Mouse (Mus musculus) right cerebral cortex, adult 18-20 months (tissue): ENCODE results near the gene Mroh2a.

Experiments used
- DNase-seq: peaks from one replicate; pipeline ENCODE4 v3.0.0; 2022; ENCODE audit warnings: mixed read lengths

Mroh2a gene

DNA sequence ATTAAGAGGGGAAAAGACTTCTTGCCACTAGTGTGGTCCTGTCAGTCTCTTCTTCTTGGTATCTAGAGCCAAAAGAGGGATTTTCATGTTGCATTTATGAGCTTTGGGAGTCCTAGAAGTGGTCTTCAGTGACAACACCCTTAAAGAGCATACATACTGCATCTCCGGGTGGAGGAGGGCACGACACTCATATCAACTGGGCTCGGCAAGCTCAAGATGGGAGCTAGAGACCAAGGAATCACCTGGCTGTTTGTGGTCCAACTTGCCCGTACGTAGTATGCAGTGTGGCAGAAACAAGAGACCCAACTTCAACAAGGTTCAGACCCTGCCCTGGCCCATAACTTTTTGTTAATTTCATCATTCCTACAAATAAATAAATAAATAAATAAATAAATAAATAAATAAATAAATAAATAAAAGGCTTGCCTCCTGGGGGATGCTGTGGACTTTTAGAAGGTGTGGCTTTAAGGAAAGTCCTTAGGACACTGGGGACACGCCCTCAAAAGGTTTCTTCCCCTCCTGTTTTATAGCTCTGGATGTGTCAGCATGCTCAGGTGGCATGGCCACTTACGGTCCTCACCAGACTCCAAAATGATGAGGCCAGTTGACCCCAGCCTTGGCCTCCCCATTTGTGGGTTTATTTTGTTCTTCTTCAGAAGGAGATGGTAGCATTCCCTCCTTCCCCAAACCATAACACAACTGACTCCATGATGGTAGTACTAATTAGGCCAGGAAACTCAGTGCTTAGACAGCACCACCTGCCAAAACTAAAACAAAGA, 70.9 kb downstream of the Mroh2a start:
- no peak for DNase-seq

GRCm38 (mm10) chr1:88298686-88299528, 72.1 kb downstream of the Mroh2a start:
- DNase-seq: no peak

DNA sequence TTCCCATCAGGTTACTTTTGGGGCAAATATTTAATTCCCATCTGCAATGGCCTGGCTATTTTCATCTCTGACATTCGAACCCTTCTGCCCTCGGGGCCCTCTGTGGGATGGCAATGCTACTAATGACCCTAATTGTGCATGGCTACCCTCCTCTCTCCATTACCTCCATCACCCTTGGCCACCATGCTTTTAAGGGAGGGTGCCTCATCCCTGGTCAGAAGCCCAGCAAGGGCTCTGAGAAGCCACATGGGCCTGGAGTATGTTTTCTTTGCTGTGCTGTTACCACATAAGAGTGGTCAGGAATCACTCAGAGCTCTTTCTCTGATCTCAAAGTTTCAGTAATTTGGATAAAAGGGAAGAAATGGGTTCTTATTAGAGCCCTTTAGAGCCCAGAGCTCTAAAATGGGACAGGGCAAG, 72.8 kb downstream of the Mroh2a start:
- DNase-seq: no peak

- no peak for DNase-seq
These were observed 73.7 kb downstream of the Mroh2a start for GRCm38 (mm10) chr1:88300301-88301050.

DNA sequence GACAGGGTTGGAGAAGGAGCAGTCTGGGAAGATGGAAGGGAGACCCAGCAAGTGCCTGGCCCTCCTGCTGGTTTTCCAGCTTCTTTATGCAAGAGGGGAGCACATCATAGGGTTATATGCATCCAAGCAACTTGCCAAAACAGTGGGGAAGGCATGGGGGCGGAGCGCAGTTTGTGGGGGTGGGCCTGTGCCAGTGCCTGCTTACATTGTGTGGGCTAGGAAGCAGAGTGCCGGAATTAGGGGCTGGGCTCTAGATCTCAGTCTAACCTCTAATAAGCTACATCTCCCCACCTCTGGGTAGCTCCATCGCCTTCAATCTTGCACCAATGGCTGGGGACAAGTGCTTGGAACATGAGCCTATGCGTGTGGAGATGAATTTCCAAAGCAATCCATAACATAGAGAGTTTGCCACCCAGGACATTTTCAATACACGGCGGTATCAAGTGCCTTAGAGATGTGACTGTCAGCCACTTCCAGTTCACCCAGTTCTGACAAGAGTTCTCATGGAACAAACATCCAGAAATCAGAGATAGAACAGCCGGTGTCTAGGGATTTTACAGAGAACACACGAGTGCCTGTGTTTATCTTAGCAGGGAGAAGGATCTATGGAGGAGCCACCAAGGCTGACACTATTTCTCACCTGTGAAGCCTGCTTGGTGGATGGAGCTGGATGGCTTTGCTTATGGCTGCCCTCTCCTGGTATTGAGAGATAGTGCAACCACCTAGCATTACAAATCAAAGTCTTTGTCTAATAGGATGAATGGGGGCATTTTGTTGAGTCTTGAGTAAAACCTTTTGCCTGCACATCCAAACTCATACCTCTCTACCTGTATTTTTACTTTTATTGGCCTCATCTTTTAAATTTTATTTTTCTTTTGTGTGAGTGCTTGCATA, 74.6 kb downstream of the Mroh2a start:
- DNase-seq: no peak

GRCm38 (mm10) chr1:88302057-88302740, 75.4 kb downstream of the Mroh2a start:
- DNase-seq: no peak

DNA sequence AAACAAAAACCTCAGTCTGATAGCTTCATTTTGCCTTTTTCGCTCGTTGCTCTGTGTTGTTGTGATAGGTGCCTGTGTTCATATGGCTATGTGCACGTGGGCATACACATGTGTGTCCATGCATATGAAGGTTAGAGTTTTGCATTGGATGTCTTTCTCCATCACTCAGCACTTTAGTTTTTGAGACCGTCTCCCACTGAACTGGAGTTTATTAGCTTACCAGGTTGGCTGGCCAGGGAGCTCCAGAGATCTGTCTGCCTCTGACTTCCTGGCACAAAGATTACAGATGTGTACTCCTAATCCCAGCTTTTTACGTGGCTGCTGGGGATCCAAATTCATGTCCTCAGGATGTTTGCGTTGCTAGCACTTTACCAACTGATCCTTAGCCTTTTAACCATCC, 77.0 kb downstream of the Mroh2a start:
- no peak for DNase-seq

DNA sequence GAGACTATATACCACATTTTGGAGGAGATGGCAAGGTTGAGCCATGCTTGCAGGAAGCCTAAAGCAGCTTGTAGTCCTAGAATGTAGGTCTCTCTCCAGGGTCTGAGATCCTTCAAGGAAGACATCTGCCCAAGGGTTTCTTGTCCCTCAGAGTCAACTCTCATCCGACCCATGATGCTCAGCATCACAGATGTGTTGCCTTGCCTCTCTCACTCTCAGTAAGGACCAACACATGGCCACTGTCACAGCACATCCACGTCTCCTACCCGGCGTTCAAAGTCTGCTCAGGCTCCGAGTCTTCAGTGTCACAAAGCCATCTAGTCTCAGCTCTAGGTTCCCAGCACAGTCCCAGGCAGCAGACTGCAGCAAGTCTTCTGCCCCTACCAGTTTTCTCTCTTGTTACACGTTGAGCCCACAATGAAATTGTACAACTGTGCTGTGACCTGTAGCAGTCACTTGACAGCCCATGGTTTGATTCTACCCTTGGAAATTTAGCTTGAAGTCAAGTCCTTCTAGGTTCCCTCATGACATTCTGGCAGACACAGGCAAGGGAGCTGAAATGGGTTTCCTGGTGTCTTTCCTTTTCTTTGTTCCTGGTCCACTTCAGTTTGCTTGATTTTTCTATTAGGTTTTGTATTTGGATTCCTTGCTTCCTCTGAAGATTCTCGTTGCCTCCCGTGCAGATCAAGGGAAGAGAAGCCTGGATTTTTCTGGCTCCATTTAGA, 77.6 kb downstream of the Mroh2a start:
- DNase-seq: no peak

- no peak for DNase-seq
These were observed 78.4 kb downstream of the Mroh2a start for GRCm38 (mm10) chr1:88305018-88305795.

DNA sequence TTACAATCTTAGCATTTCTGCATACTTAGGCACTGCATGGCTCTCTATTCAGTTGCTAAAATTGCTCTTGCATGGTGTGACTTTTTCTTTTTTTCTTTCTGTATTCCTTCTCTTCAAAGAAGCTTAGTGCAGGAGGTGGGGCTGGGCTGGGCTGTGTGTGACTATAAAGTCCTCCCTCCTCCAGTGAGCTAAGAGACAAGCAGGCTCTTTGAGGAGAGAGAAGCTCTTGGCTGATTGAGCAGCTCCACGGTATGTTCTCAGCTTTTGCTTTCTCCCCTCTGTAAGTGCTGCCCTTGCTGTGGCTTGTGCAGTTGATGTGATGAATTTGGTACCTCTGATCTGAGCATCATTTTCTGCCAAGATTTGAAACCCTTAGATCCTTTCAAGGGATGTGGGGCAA, 79.8 kb downstream of the Mroh2a start:
- DNase-seq: no peak

DNA sequence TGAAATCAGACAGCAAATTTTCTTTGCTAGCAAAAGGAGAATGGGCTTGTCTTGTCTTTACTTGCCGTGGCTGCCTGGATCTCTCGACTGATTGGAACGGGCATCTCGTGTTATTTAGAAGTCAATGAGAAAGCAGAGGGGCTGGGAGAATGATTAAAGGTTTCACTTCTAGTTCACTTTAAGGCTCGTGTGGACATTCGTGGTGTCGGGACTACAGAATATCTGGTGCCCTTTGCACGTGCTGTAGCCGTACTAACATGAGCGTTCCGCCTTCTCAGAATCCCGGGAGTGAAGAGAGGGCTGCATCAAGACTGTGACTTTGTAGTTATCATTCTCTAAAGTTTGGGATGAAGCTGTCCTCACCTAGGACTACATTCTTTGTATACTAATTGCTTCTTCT, 80.4 kb downstream of the Mroh2a start:
- DNase-seq: no peak

GRCm38 (mm10) chr1:88309020-88309419, 82.2 kb downstream of the Mroh2a start:
- no peak for DNase-seq

GRCm38 (mm10) chr1:88309905-88310304, 83.1 kb downstream of the Mroh2a start:
- no peak for DNase-seq

DNA sequence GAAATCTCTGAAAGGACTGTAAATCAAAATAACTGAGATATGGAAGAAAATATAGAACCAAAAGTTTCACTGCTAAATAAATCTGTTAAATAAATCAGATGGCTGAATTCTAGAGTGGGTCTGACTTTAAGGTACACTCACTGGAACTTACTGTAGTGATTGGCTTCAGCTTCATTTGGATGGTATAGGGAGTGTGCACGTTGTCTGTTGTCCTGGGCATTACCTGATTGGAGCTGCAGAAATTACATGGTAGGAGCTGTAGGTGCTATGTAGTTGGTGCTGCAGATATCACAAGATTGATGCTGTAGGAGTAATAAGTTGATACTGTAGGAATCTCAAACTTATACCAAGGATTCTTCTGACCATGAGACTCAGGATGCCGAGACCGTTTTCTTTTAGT, 83.6 kb downstream of the Mroh2a start:
- DNase-seq: no peak
